ENCODE assay signal across 27 mouse cellular contexts in genomic region chr13:13525205-13525604, GRCm38 (mm10).
DNase-seq lines count a peak whose midpoint lies in the region; ATAC-seq and TF ChIP-seq lines count a peak whose summit lies in the region.
"Had no signal": no experiment of that assay in that cellular context is flagged by ENCODE, and none has a peak within 500 bp of the region (broad histone marks: within the 10 kb centered on the region; RNA-seq: fewer than 3 reads in every experiment).

No protein-coding gene starts in this region.

- 81% methylated on average over 2 of the region's 2 CpGs for WGBS in hindbrain, embryonic 15.5 days
- WGBS in hindbrain, embryonic 12.5 days: 94% methylated on average over 2 of the region's 2 CpGs
- 70% methylated on average over 2 of the region's 2 CpGs for WGBS in liver, embryonic 16.5 days (ENCODE audit: insufficient replicate concordance)
- 84% methylated on average over 2 of the region's 2 CpGs for WGBS in small intestine, adult 2 months

- H3K36me3 ChIP-seq in hindbrain, embryonic 15.5 days: no peaks in the 10 kb centered on the region
- no peaks in the 10 kb centered on the region for H3K36me3 ChIP-seq in hindbrain, embryonic 12.5 days
- H3K36me3 ChIP-seq in liver, embryonic 16.5 days (ENCODE audit: control insufficient read depth, insufficient read depth): no peaks in the 10 kb centered on the region
- no peaks in the 10 kb centered on the region for H3K36me3 ChIP-seq in small intestine, adult 2 months (ENCODE audit: control insufficient read depth, insufficient read depth, low read length)
- H3K36me3 ChIP-seq: embryonic facial prominence, embryonic 12.5 days; lung, embryonic 15.5 days; neural tube, embryonic 12.5 days had no signal

- TF ChIP-seq POLR2A in bone marrow macrophage, adult 2 months (IDR thresholded peaks at IDR 0.05; ENCODE audit: borderline replicate concordance, low read depth, low read length): no peak
- TF ChIP-seq POLR2A in small intestine, adult 2 months (IDR thresholded peaks at IDR 0.05; ENCODE audit: low read depth, low read length): no peak

- H3K9me3 ChIP-seq in hindbrain, embryonic 15.5 days: no peaks in the 10 kb centered on the region
- no peaks in the 10 kb centered on the region for H3K9me3 ChIP-seq in hindbrain, embryonic 12.5 days (replicated peaks)
- no peaks in the 10 kb centered on the region for H3K9me3 ChIP-seq in liver, embryonic 16.5 days (replicated peaks; ENCODE audit: control insufficient read depth, low read length)
- H3K9me3 ChIP-seq: embryonic facial prominence, embryonic 12.5 days; lung, embryonic 15.5 days; neural tube, embryonic 12.5 days had no signal

- no peaks in the 10 kb centered on the region for H3K4me1 ChIP-seq in hindbrain, embryonic 15.5 days (replicated peaks)
- H3K4me1 ChIP-seq in hindbrain, embryonic 12.5 days: no peaks in the 10 kb centered on the region
- H3K4me1 ChIP-seq in liver, embryonic 16.5 days (ENCODE audit: control insufficient read depth, low read depth, low read length): no peaks in the 10 kb centered on the region; the same call in 1 of the 2 replicates
- H3K4me1 ChIP-seq in bone marrow macrophage, adult 2 months (ENCODE audit: control insufficient read depth, insufficient read depth, low read length): peaks cover 60% of the 10 kb centered on the region
- peaks cover 1% of the 10 kb centered on the region; the same call in 1 of the 2 replicates for H3K4me1 ChIP-seq in small intestine, adult 2 months (ENCODE audit: control insufficient read depth, insufficient read depth, insufficient read length, low read length)
- H3K4me1 ChIP-seq: neural tube, embryonic 12.5 days had no signal

- H3K27ac ChIP-seq in hindbrain, embryonic 15.5 days (replicated peaks): no peak overlapping the region
- H3K27ac ChIP-seq in hindbrain, embryonic 12.5 days: no peak overlapping the region
- peak overlapping the region; percentile 54 for H3K27ac ChIP-seq in liver, embryonic 16.5 days (ENCODE audit: low read length)
- peak overlapping the region; percentile 84 for H3K27ac ChIP-seq in bone marrow macrophage, adult 2 months (ENCODE audit: insufficient read depth, low read depth, low read length)
- H3K27ac ChIP-seq in small intestine, adult 2 months (ENCODE audit: insufficient read depth, low read depth, low read length): peak overlapping the region; percentile 42
- H3K27ac ChIP-seq: embryonic facial prominence, embryonic 12.5 days; hindbrain, embryonic 14.5 days; lung, embryonic 15.5 days; neural tube, embryonic 12.5 days had no signal

- no peak overlapping the region for H3K4me2 ChIP-seq in hindbrain, embryonic 15.5 days
- no peak overlapping the region for H3K4me2 ChIP-seq in hindbrain, embryonic 12.5 days (replicated peaks)
- H3K4me2 ChIP-seq in liver, embryonic 16.5 days (ENCODE audit: low read depth, low read length): no peak overlapping the region
- H3K4me2 ChIP-seq: embryonic facial prominence, embryonic 12.5 days; heart, embryonic 11.5 days; hindbrain, embryonic 14.5 days; lung, embryonic 15.5 days; midbrain, embryonic 11.5 days; neural tube, embryonic 12.5 days had no signal

- no peak overlapping the region for H3K4me3 ChIP-seq in hindbrain, embryonic 15.5 days
- no peak overlapping the region for H3K4me3 ChIP-seq in hindbrain, embryonic 12.5 days
- H3K4me3 ChIP-seq in liver, embryonic 16.5 days (ENCODE audit: low read depth, low read length): no peak overlapping the region
- no peak overlapping the region for H3K4me3 ChIP-seq in bone marrow macrophage, adult 2 months (ENCODE audit: insufficient read depth, low read length)
- no peak overlapping the region for H3K4me3 ChIP-seq in small intestine, adult 2 months (ENCODE audit: low read depth, low read length)
- H3K4me3 ChIP-seq: embryonic facial prominence, embryonic 12.5 days; lung, embryonic 15.5 days; myocyte; neural tube, embryonic 12.5 days had no signal

- H3K9ac ChIP-seq in hindbrain, embryonic 15.5 days: no peak overlapping the region
- no peak overlapping the region for H3K9ac ChIP-seq in hindbrain, embryonic 12.5 days
- no peak overlapping the region for H3K9ac ChIP-seq in liver, embryonic 16.5 days (ENCODE audit: low read depth, low read length)
- H3K9ac ChIP-seq: embryonic facial prominence, embryonic 12.5 days; hindbrain, embryonic 14.5 days; lung, embryonic 15.5 days; neural tube, embryonic 12.5 days had no signal

- no peaks in the 10 kb centered on the region for H3K27me3 ChIP-seq in hindbrain, embryonic 15.5 days
- H3K27me3 ChIP-seq in hindbrain, embryonic 12.5 days: no peaks in the 10 kb centered on the region
- no peaks in the 10 kb centered on the region for H3K27me3 ChIP-seq in liver, embryonic 16.5 days (ENCODE audit: control insufficient read depth, insufficient read depth, low read depth, low read length)
- no peaks in the 10 kb centered on the region for H3K27me3 ChIP-seq in small intestine, adult 2 months (ENCODE audit: control insufficient read depth, insufficient read depth, low read length)
- H3K27me3 ChIP-seq: embryonic facial prominence, embryonic 12.5 days; lung, embryonic 15.5 days; neural tube, embryonic 12.5 days had no signal

- no peak for TF ChIP-seq CTCF in bone marrow macrophage, adult 2 months (IDR thresholded peaks at IDR 0.05; ENCODE audit: low read depth, low read length)
- TF ChIP-seq CTCF in small intestine, adult 2 months (IDR thresholded peaks at IDR 0.05; ENCODE audit: extremely low read depth, insufficient read length, insufficient replicate concordance, low read depth, low read length): no peak

- no peak for DNase-seq in liver
- DNase-seq in adrenal gland, postnatal 36 days: no peak
- DNase-seq: cerebellum, adult 18-20 months; cerebellum, postnatal 25 days; embryo, embryonic 11 days; gastrocnemius, postnatal 25 days; heart, adult 11 months; heart, postnatal 4 days; kidney, adult 11 months; kidney, postnatal 36 days; right cerebral cortex, adult 18-20 months; thymus, postnatal 14 days had no signal

- 0 out of 2 replicates have a peak, but pooled peaks have one; percentile 27 for ATAC-seq in hindbrain, embryonic 15.5 days (ENCODE audit: low FRiP score, low read depth)
- no peak for ATAC-seq in hindbrain, embryonic 12.5 days (ENCODE audit: low FRiP score)
- ATAC-seq in liver, embryonic 16.5 days (ENCODE audit: low read depth): no peak
- ATAC-seq: CD4-positive, CD25-positive, alpha-beta regulatory T cell, adult 4 months; forebrain, embryonic 14.5 days; inflammation-experienced regulatory T-cells, adult 6 months had no signal

Comparison
In these comparisons a context has a peak if more than half of its experiments do, and no peak if none do; other contexts are left out.
1. H3K27ac ChIP-seq: peak in liver, embryonic 16.5 days (single experiment), bone marrow macrophage, adult 2 months (single experiment) and small intestine, adult 2 months (single experiment); none in hindbrain, embryonic 15.5 days (single experiment) and hindbrain, embryonic 12.5 days (single experiment).